Mouse (Mus musculus) MEL (cell line): ENCODE data around the gene Tiprl. TPM values are rescaled to one million over a fixed set of nuclear protein-coding genes. Genes with fewer than 3 reads are reported as not detected.

Source experiments
- DNase-seq: peaks from one replicate; pipeline ENCODE4 v3.0.0; 2011; ENCODE audit warnings: low read depth, low spot score
- H3K27ac ChIP-seq: 2 replicates; pipeline ENCODE4 v1.5.1; 2012; ENCODE audit warnings: low read depth, mild to moderate bottlenecking, control low read depth, low read length, moderate library complexity; ENCODE audit not compliant: control insufficient read depth
- H3K27me3 ChIP-seq, 2 experiments: fragments of 150-350 bp in 1 of 2; sonication (generic) in 1 of 2; 2 replicates each; pipeline ENCODE4 v1.6.1; 2012; ENCODE audit warnings: low read length in 2 of 2, mild to moderate bottlenecking in 2 of 2, improper control_type of control experiment in 1 of 2, moderate library complexity in 1 of 2; ENCODE audit not compliant: insufficient read depth in 2 of 2, control insufficient read depth in 1 of 2
- H3K36me3 ChIP-seq, 2 experiments: 2 replicates each; pipeline ENCODE4 v1.6.1; 2012 to 2014; ENCODE audit warnings: low read length in 2 of 2, improper control_type of control experiment in 1 of 2, inconsistent platforms in 1 of 2, mild to moderate bottlenecking in 1 of 2; ENCODE audit not compliant: insufficient read depth in 2 of 2, control insufficient read depth in 1 of 2
- H3K4me1 ChIP-seq, 2 experiments: fragments of 150-350 bp in 1 of 2; sonication (generic) in 1 of 2; 2 replicates each; pipeline ENCODE4 v1.6.1; 2012; ENCODE audit warnings: low read length in 2 of 2, improper control_type of control experiment in 1 of 2, mild to moderate bottlenecking in 1 of 2; ENCODE audit not compliant: insufficient read depth in 2 of 2, control insufficient read depth in 1 of 2
- H3K4me3 ChIP-seq, 2 experiments: fragments of 150-350 bp in 1 of 2; sonication (generic) in 1 of 2; 2 replicates each; pipeline ENCODE4 v1.5.1; 2012; ENCODE audit warnings: low read depth in 2 of 2, low read length in 2 of 2, mild to moderate bottlenecking in 2 of 2, moderate library complexity in 2 of 2, control low read depth in 1 of 2, improper control_type of control experiment in 1 of 2; ENCODE audit not compliant: control insufficient read depth in 1 of 2, insufficient read depth in 1 of 2
- H3K79me2 ChIP-seq: 2 replicates; pipeline ENCODE4 v1.6.1; 2012; ENCODE audit warnings: mild to moderate bottlenecking, low read length, moderate library complexity; ENCODE audit not compliant: control insufficient read depth, poor library complexity, insufficient read depth
- H3K9ac ChIP-seq: 2 replicates; pipeline ENCODE4 v1.6.1; 2012; ENCODE audit warnings: low read depth, mild to moderate bottlenecking, control low read depth, low read length, moderate library complexity; ENCODE audit not compliant: control insufficient read depth, poor library complexity, severe bottlenecking
- H3K9me3 ChIP-seq: fragments of 150-350 bp; sonication (generic); replicated peaks from 2 replicates; pipeline ENCODE4 v1.6.1; 2012; ENCODE audit warnings: mild to moderate bottlenecking, low read length, improper control_type of control experiment, moderate library complexity; ENCODE audit not compliant: insufficient read depth
- CTCF ChIP-seq, 3 experiments: IDR thresholded peaks in 2 of 3; conservative IDR thresholded peaks in 1 of 3; 2 replicates each; pipeline ENCODE4 v1.5.1; 2011 to 2012; ENCODE audit warnings: low read length in 3 of 3, low read depth in 2 of 3, mild to moderate bottlenecking in 2 of 3, improper control_type of control experiment in 1 of 3, inconsistent platforms in 1 of 3, mixed read lengths in 1 of 3, moderate library complexity in 1 of 3; ENCODE audit not compliant: control insufficient read depth in 1 of 3, insufficient read depth in 1 of 3, poor library complexity in 1 of 3, severe bottlenecking in 1 of 3
- ETS1 ChIP-seq: IDR thresholded peaks from 2 replicates; pipeline ENCODE4 v1.6.1; 2012; ENCODE audit warnings: low read depth, mild to moderate bottlenecking, inconsistent platforms, low read length, improper control_type of control experiment, moderate library complexity
- GATA1 ChIP-seq: IDR thresholded peaks from 2 replicates; pipeline ENCODE4 v1.6.1; 2011; ENCODE audit warnings: low read depth, low read length, improper control_type of control experiment
- JUND ChIP-seq: IDR thresholded peaks from 2 replicates; pipeline ENCODE4 v1.6.1; 2011; ENCODE audit warnings: low read depth, mild to moderate bottlenecking, improper control_type of control experiment, low read length
- MYB ChIP-seq: IDR thresholded peaks from 2 replicates; pipeline ENCODE4 v1.6.1; 2011; ENCODE audit warnings: mild to moderate bottlenecking, low read depth, low read length, improper control_type of control experiment
- POLR2AphosphoS2 ChIP-seq: IDR thresholded peaks from 2 replicates; pipeline ENCODE4 v1.6.1; 2011; ENCODE audit warnings: low read length, improper control_type of control experiment
- SIN3A ChIP-seq: IDR thresholded peaks from 2 replicates; pipeline ENCODE4 v1.6.1; 2012; ENCODE audit warnings: low read length, improper control_type of control experiment, inconsistent platforms
- TBP ChIP-seq: IDR thresholded peaks from 2 replicates; pipeline ENCODE4 v1.8.0; 2011; ENCODE audit warnings: low read depth, low read length, improper control_type of control experiment
- UBTF ChIP-seq: IDR thresholded peaks from 2 replicates; pipeline ENCODE4 v1.6.1; 2012; ENCODE audit warnings: low read depth, mild to moderate bottlenecking, inconsistent platforms, low read length, improper control_type of control experiment, moderate library complexity, borderline replicate concordance; ENCODE audit not compliant: insufficient read depth
- ZC3H11A ChIP-seq: IDR thresholded peaks from 2 replicates; pipeline ENCODE4 v1.6.1; 2012; ENCODE audit warnings: low read depth, mild to moderate bottlenecking, inconsistent platforms, low read length, improper control_type of control experiment
- ZMIZ1 ChIP-seq: IDR thresholded peaks from 2 replicates; pipeline ENCODE4 v1.6.1; 2012; ENCODE audit warnings: low read depth, mild to moderate bottlenecking, inconsistent platforms, low read length, improper control_type of control experiment, moderate library complexity
- ZNF384 ChIP-seq: IDR thresholded peaks from 2 replicates; pipeline ENCODE4 v1.6.1; 2012; ENCODE audit warnings: low read depth, mild to moderate bottlenecking, inconsistent platforms, low read length, improper control_type of control experiment
- polyA plus RNA-seq, 2 experiments: library from polyadenylated mRNA; stranded (reverse) in 1 of 2; unstranded in 1 of 2; fragments of >175 nt in 1 of 2; fragments of >200 nt in 1 of 2; gene quantifications; 2 replicates each; pipeline versions ENCODE4 v1.2.1 to v1.2.4; 2012; ENCODE audit warnings: low replicate concordance in 2 of 2, low read depth in 1 of 2; ENCODE audit not compliant: insufficient read length in 2 of 2, insufficient read depth in 1 of 2, missing spikeins in 1 of 2
- total RNA-seq: library from RNA; depleted of rRNA; stranded (reverse); fragments of 300-350 nt; gene quantifications from 2 replicates; pipeline ENCODE4 v1.2.3, GENCODE M21; 2012

Gene Tiprl
- total and polyA plus RNA-seq, 3 experiments: 50.6 to 293 (median 51.4) TPM

GRCm38 (mm10) chr1:165247085-165247484, 10.3 kb upstream of the Tiprl start:
- peak; percentile 36 for DNase-seq
- no peaks in the 10 kb centered on the region for H3K27me3 ChIP-seq
- no peak overlapping the region for H3K4me3 ChIP-seq
- no peaks in the 10 kb centered on the region for H3K79me2 ChIP-seq
- H3K9me3 ChIP-seq: no peaks in the 10 kb centered on the region
- H3K4me1 ChIP-seq: peaks cover 0 to 7% of the 10 kb centered on the region in 2 experiments; a peak in 2 of 4 replicates
- H3K36me3 ChIP-seq: peaks cover 0 to 7% of the 10 kb centered on the region in 2 experiments; a peak in 2 of 4 replicates
- H3K9ac ChIP-seq: no peak overlapping the region
- no peak for TF ChIP-seq GATA1
- no peak for TF ChIP-seq ZC3H11A
- TF ChIP-seq ZNF384: no peak
- TF ChIP-seq CTCF (IDR thresholded peaks at IDR 0.05 in 2 of 3, conservative IDR thresholded peaks at IDR 0.05 in 1 of 3; ENCODE audit: control insufficient read depth in 1 of 3, insufficient read depth in 1 of 3, low read depth in 2 of 3, low read length in 3 of 3, poor library complexity in 1 of 3, severe bottlenecking in 1 of 3): no peak
- no peak for TF ChIP-seq SIN3A
- H3K27ac ChIP-seq: no peak overlapping the region

- Histone ChIP-seq H3K36me3 (peaks cover 0 to 7% of the 10 kb centered on the region in 2 experiments; a peak in 2 of 4 replicates), H3K4me3 (no peak overlapping the region), H3K4me1 (peaks cover 0 to 7% of the 10 kb centered on the region in 2 experiments; a peak in 2 of 4 replicates), H3K9me3 (no peaks in the 10 kb centered on the region), H3K27me3 (no peaks in the 10 kb centered on the region), H3K79me2 (no peaks in the 10 kb centered on the region), H3K27ac (no peak overlapping the region), H3K9ac (no peak overlapping the region)
- peak; percentile 45 for DNase-seq
- TF ChIP-seq POLR2AphosphoS2 (peak; percentile 54; the same call in 1 of the 2 replicates), TBP (no peak)
Measured at GRCm38 (mm10) chr1:165246587-165246986, 9.8 kb upstream of the Tiprl start.

GRCm38 (mm10) chr1:165235846-165236245, 950 bp downstream of the Tiprl start:
- H3K36me3 ChIP-seq: peaks cover 0 to 23% of the 10 kb centered on the region in 2 experiments; a peak in 3 of 4 replicates
- DNase-seq: no peak
- peaks cover 47% of the 10 kb centered on the region for H3K79me2 ChIP-seq
- peaks cover 3 to 19% of the 10 kb centered on the region in 2 experiments for H3K4me1 ChIP-seq
- H3K27ac ChIP-seq: no peak overlapping the region
- TF ChIP-seq JUND (no peak), ZNF384 (0 out of 2 replicates have a peak, but pooled peaks have one; percentile 50)
- TF ChIP-seq, all 39 proteins: peak for 1
- H3K4me3 ChIP-seq: peak overlapping the region; percentile 86 to 94
- H3K9ac ChIP-seq: peak overlapping the region; percentile 94
- H3K9me3 ChIP-seq: no peaks in the 10 kb centered on the region
- H3K27me3 ChIP-seq: no peaks in the 10 kb centered on the region

GRCm38 (mm10) chr1:165233806-165234205, 3.0 kb downstream of the Tiprl start:
- H3K36me3 ChIP-seq: peaks cover 0 to 23% of the 10 kb centered on the region in 2 experiments; a peak in 3 of 4 replicates
- DNase-seq: no peak
- H3K4me3 ChIP-seq: no peak overlapping the region
- H3K79me2 ChIP-seq: peaks cover 62% of the 10 kb centered on the region
- TF ChIP-seq MYB (no peak), ETS1 (no peak), UBTF (no peak), ZMIZ1 (no peak)
- TF ChIP-seq, all 39 proteins: peak for 0
- H3K27me3 ChIP-seq: no peaks in the 10 kb centered on the region
- H3K4me1 ChIP-seq: peaks cover 3 to 19% of the 10 kb centered on the region in 2 experiments
- no peak overlapping the region for H3K9ac ChIP-seq
- no peak overlapping the region for H3K27ac ChIP-seq
- no peaks in the 10 kb centered on the region for H3K9me3 ChIP-seq
